Mouse (Mus musculus) CH12.LX (cell line): ENCODE measurements around the gene Plod3. TPM values are rescaled to one million over a fixed set of nuclear protein-coding genes. Genes with fewer than 3 reads are reported as not detected.
A peak's percentile ranks its signal among the peaks of the same experiment; 100 is the strongest.

Experiments
- DNase-seq: peaks from one replicate; pipeline ENCODE4 v3.0.0-alpha.2; 2013; ENCODE audit errors: extremely low read depth
- H3K27ac ChIP-seq: 2 replicates; pipeline ENCODE4 v1.5.1; 2012; ENCODE audit warnings: low read depth, mild to moderate bottlenecking, control low read depth, moderate library complexity; ENCODE audit not compliant: insufficient read depth
- H3K27me3 ChIP-seq: replicated peaks from 2 replicates; pipeline ENCODE3; 2012; ENCODE audit warnings: inconsistent platforms
- H3K36me3 ChIP-seq, 2 experiments: replicated peaks in 1 of 2; 2 replicates each; pipeline versions ENCODE3 to v1.6.1; 2012; ENCODE audit warnings: inconsistent platforms in 1 of 2, low read length in 1 of 2, mild to moderate bottlenecking in 1 of 2, mixed read lengths in 1 of 2, moderate library complexity in 1 of 2; ENCODE audit not compliant: control insufficient read depth in 1 of 2, insufficient read depth in 1 of 2
- H3K4me1 ChIP-seq, 2 experiments: 2 replicates each; pipeline ENCODE4 v1.6.1; 2012; ENCODE audit warnings: inconsistent platforms in 1 of 2, moderate library complexity in 1 of 2; ENCODE audit not compliant: insufficient read depth in 2 of 2, control insufficient read depth in 1 of 2
- H3K4me2 ChIP-seq: 2 replicates; pipeline ENCODE4 v1.6.1; 2012; ENCODE audit warnings: low read depth, mild to moderate bottlenecking, control low read depth; ENCODE audit not compliant: poor library complexity, insufficient read depth, severe bottlenecking
- H3K4me3 ChIP-seq, 3 experiments: fragments of 150-350 bp in 1 of 3; sonication (generic) in 1 of 3; replicated peaks in 1 of 3; 2 replicates each; pipeline versions ENCODE3 to v1.5.1; 2011 to 2012; ENCODE audit warnings: low read depth in 2 of 3, low read length in 2 of 3, mild to moderate bottlenecking in 2 of 3, moderate library complexity in 2 of 3, control low read depth in 1 of 3, improper control_type of control experiment in 1 of 3, inconsistent platforms in 1 of 3, mixed read lengths in 1 of 3; ENCODE audit not compliant: poor library complexity in 1 of 3
- H3K79me2 ChIP-seq: replicated peaks from 2 replicates; pipeline ENCODE4 v1.6.1; 2012; ENCODE audit warnings: mild to moderate bottlenecking, moderate library complexity; ENCODE audit not compliant: control insufficient read depth, poor library complexity, insufficient read depth, severe bottlenecking; ENCODE audit errors: extremely low read depth
- H3K9ac ChIP-seq: 2 replicates; pipeline ENCODE4 v1.6.1; 2012; ENCODE audit warnings: low read depth, mild to moderate bottlenecking, control low read depth, moderate library complexity; ENCODE audit not compliant: insufficient read depth
- H3K9me3 ChIP-seq: replicated peaks from 2 replicates; pipeline ENCODE3; 2012; ENCODE audit warnings: low read length, inconsistent platforms, mixed read lengths
- CHD1 ChIP-seq: IDR thresholded peaks from 2 replicates; pipeline ENCODE4 v1.6.1; 2012; ENCODE audit warnings: low read depth, low read length, improper control_type of control experiment, inconsistent platforms
- CTCF ChIP-seq, 2 experiments: IDR thresholded peaks in 1 of 2; conservative IDR thresholded peaks in 1 of 2; 2 replicates each; pipeline ENCODE4 v1.5.1; 2011 to 2012; ENCODE audit warnings: low read depth in 2 of 2, low read length in 2 of 2, improper control_type of control experiment in 1 of 2, inconsistent platforms in 1 of 2, mild to moderate bottlenecking in 1 of 2, moderate library complexity in 1 of 2
- E2F4 ChIP-seq: IDR thresholded peaks from 2 replicates; pipeline ENCODE4 v1.6.1; 2011; ENCODE audit warnings: low read depth, low read length, improper control_type of control experiment; ENCODE audit not compliant: insufficient replicate concordance
- ETS1 ChIP-seq: conservative IDR thresholded peaks from 2 replicates; pipeline ENCODE4 v1.6.1; 2012; ENCODE audit warnings: low read depth, mild to moderate bottlenecking, inconsistent platforms, low read length, improper control_type of control experiment, moderate library complexity
- HCFC1 ChIP-seq: IDR thresholded peaks from 2 replicates; pipeline ENCODE4 v1.6.1; 2012; ENCODE audit warnings: low read depth, mild to moderate bottlenecking, inconsistent platforms, low read length, improper control_type of control experiment
- IRF4 ChIP-seq: IDR thresholded peaks from 2 replicates; pipeline ENCODE4 v1.6.1; 2014; ENCODE audit warnings: low read depth, mild to moderate bottlenecking, inconsistent platforms, low read length, improper control_type of control experiment
- JUN ChIP-seq: IDR thresholded peaks from 2 replicates; pipeline ENCODE4 v1.6.1; 2011; ENCODE audit warnings: low read depth, mild to moderate bottlenecking, low read length, improper control_type of control experiment, moderate library complexity; ENCODE audit not compliant: insufficient read depth
- MAX ChIP-seq: IDR thresholded peaks from 2 replicates; pipeline ENCODE4 v1.6.1; 2011; ENCODE audit warnings: low read length, improper control_type of control experiment
- MAZ ChIP-seq: IDR thresholded peaks from 2 replicates; pipeline ENCODE4 v1.6.1; 2012; ENCODE audit warnings: low read depth, mild to moderate bottlenecking, inconsistent platforms, low read length, improper control_type of control experiment, moderate library complexity
- MXI1 ChIP-seq: IDR thresholded peaks from 2 replicates; pipeline ENCODE4 v1.6.1; 2011; ENCODE audit warnings: mild to moderate bottlenecking, low read depth, low read length, improper control_type of control experiment
- MYC ChIP-seq: IDR thresholded peaks from 2 replicates; pipeline ENCODE4 v1.6.1; 2011; ENCODE audit warnings: low read depth, mild to moderate bottlenecking, improper control_type of control experiment, low read length
- NELFE ChIP-seq: IDR thresholded peaks from 2 replicates; pipeline ENCODE4 v1.6.1; 2011; ENCODE audit warnings: low read depth, low read length, improper control_type of control experiment
- NRF1 ChIP-seq: IDR thresholded peaks from 2 replicates; pipeline ENCODE4 v1.6.1; 2014; ENCODE audit warnings: low read depth, mild to moderate bottlenecking, inconsistent platforms, low read length, improper control_type of control experiment, moderate library complexity
- PAX5 ChIP-seq: IDR thresholded peaks from 2 replicates; pipeline ENCODE4 v1.6.1; 2012; ENCODE audit warnings: low read length, inconsistent platforms, mixed read lengths
- POLR2A ChIP-seq: IDR thresholded peaks from 2 replicates; pipeline ENCODE4 v1.6.1; 2011; ENCODE audit warnings: low read depth, mild to moderate bottlenecking, improper control_type of control experiment, low read length
- RAD21 ChIP-seq: IDR thresholded peaks from 2 replicates; pipeline ENCODE4 v1.6.1; 2011; ENCODE audit warnings: low read depth, mild to moderate bottlenecking, low read length, improper control_type of control experiment, moderate library complexity
- SIN3A ChIP-seq: IDR thresholded peaks from 2 replicates; pipeline ENCODE4 v1.6.1; 2012; ENCODE audit warnings: low read length, improper control_type of control experiment, inconsistent platforms
- TBP ChIP-seq: conservative IDR thresholded peaks from 2 replicates; pipeline ENCODE4 v1.6.1; 2011; ENCODE audit warnings: low read depth, low read length, improper control_type of control experiment
- TCF12 ChIP-seq: IDR thresholded peaks from 2 replicates; pipeline ENCODE4 v1.6.1; 2014; ENCODE audit warnings: low read depth, mild to moderate bottlenecking, inconsistent platforms, low read length, improper control_type of control experiment
- UBTF ChIP-seq: IDR thresholded peaks from 2 replicates; pipeline ENCODE4 v1.6.1; 2012; ENCODE audit warnings: low read depth, mild to moderate bottlenecking, inconsistent platforms, low read length, improper control_type of control experiment, moderate library complexity
- USF2 ChIP-seq: conservative IDR thresholded peaks from 2 replicates; pipeline ENCODE4 v1.6.1; 2011; ENCODE audit warnings: low read depth, low read length, improper control_type of control experiment
- ZMIZ1 ChIP-seq: IDR thresholded peaks from 2 replicates; pipeline ENCODE4 v1.6.1; 2012; ENCODE audit warnings: low read depth, mild to moderate bottlenecking, inconsistent platforms, low read length, improper control_type of control experiment
- ZNF384 ChIP-seq: IDR thresholded peaks from 2 replicates; pipeline ENCODE4 v1.6.1; 2012; ENCODE audit warnings: low read depth, low read length, improper control_type of control experiment, inconsistent platforms
- dilution Hi-C: fragments of 300-500 bp; cut with MboI; formaldehyde crosslinking; loops from 2 replicates; pipeline ENCODE4 v1.14.3; 2020; ENCODE audit warnings: low sequenced_read_pairs; ENCODE audit not compliant: extremely low pct_unique_long_range_greater_than_20kb, extremely low pct_ligation_motif_present
- in situ Hi-C: fragments of 300-500 bp; cut with MboI; formaldehyde crosslinking; loops from 3 replicates; pipeline ENCODE4 v1.14.3; 2019; ENCODE audit warnings: low sequenced_read_pairs, low pct_ligation_motif_present, low pct_unique_long_range_greater_than_20kb, mixed read lengths
- polyA plus RNA-seq: library from polyadenylated mRNA; unstranded; fragments of >175 nt; gene quantifications from 2 replicates; pipeline ENCODE4 v1.2.1, GENCODE M21; 2012; ENCODE audit warnings: low read depth; ENCODE audit not compliant: insufficient read length
- total RNA-seq, 2 experiments: library from RNA; depleted of rRNA; stranded (reverse); fragments of 300-350 nt in 1 of 2; fragments of >200 nt in 1 of 2; gene quantifications; 2 replicates each; pipeline ENCODE4 v1.2.3; 2012 to 2014

The Plod3 gene
- total and polyA plus RNA-seq, 3 experiments, result 8.8 to 45.2 (median 23.6) TPM

DNA sequence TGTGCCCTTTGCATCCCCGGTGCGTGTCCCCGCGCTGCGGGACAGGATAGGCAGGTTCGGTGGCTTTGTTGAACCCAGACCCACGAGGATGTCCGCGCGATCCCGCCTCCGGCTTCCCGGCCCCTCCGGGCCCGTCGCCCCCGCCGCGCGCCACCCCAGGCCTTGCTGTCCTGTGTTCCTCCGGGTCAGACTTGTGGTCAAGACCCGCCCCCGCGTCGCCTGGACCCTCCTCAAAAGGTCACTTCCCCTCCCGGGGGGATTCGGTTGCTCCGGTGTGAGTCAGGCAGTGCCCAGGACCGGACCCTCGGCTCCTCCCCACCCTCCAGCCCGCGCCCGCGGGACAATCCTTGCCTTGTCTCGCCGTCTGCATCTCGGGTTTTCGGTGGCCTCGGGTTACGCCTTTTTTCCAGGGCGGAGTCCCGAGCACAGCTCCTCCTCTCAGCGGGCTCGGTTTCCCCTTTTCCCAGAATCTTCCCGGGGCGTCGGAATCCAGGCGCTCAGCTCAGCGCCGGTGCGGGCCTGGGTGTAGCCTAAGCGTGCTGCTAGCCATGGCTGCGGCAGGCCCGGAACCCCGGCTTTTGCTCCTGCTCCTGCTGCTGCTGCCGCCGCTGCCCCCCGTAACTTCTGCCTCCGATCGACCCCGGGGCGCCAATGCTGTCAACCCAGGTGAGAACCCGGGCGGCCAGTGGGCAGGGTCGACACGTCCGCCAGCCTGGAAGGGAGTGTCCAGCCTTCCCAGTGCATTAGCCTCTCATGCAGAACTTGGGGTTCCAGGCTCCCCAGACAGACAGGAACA, 517 bp downstream of the Plod3 start:
- Histone ChIP-seq H3K27ac (peak overlapping the region; percentile 20), H3K4me1 (peaks cover 5 to 19% of the 10 kb centered on the region in 2 experiments; a peak in 2 of 4 replicates), H3K27me3 (no peaks in the 10 kb centered on the region), H3K9me3 (no peaks in the 10 kb centered on the region), H3K4me3 (peak overlapping the region; percentile 80 to 88 (median 82)), H3K36me3 (peaks cover 41 to 67% of the 10 kb centered on the region in 2 experiments), H3K9ac (peak overlapping the region; percentile 93), H3K4me2 (peak overlapping the region; percentile 78), H3K79me2 (peaks cover 2% of the 10 kb centered on the region; the same call in 1 of the 2 replicates)
- no peak for TF ChIP-seq CTCF (conservative IDR thresholded peaks at IDR 0.05 in 1 of 2, IDR thresholded peaks at IDR 0.05 in 1 of 2; ENCODE audit: low read depth in 2 of 2, low read length in 2 of 2)
- TF ChIP-seq RAD21, result no peak
- TF ChIP-seq MYC, result 0 out of 2 replicates have a peak, but pooled peaks have one; percentile 2
- no peak for TF ChIP-seq UBTF
- TF ChIP-seq TBP, result no peak
- TF ChIP-seq MAZ, result no peak
- TF ChIP-seq JUN, result no peak
- TF ChIP-seq POLR2A, result peak; percentile 64; the same call in 1 of the 2 replicates
- 0 out of 2 replicates have a peak, but pooled peaks have one; percentile 36 for TF ChIP-seq ZMIZ1
- TF ChIP-seq CHD1, result no peak
- TF ChIP-seq HCFC1, result no peak
- peak; percentile 23; the same call in 1 of the 2 replicates for TF ChIP-seq NELFE
- dilution Hi-C loops, result no loop called here
- DNase-seq, result peak; percentile 55
- in situ Hi-C loops, result no loop called here

DNA sequence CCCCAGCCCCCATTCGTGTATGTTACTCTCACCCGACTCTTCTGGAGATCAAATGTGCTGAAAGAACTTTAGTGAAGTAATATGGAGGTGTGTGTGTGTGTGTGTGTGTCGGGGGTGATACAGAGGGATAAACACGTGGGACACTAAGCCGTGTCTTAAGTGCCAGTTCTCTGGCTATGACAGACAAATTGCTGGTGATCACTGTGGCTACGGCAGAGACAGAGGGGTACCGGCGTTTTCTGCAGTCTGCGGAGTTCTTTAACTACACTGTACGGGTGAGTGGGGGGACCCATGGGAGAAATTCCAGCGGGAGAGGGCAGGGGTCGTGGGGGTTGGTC, 1.1 kb downstream of the Plod3 start, which contains the start of gene Znhit1:
Znhit1 (minus strand) TSS at position 88 of the 338 bp plus-strand sequence.
- Histone ChIP-seq H3K79me2 (peaks cover 2% of the 10 kb centered on the region; the same call in 1 of the 2 replicates), H3K9me3 (no peaks in the 10 kb centered on the region), H3K4me1 (peaks cover 5 to 19% of the 10 kb centered on the region in 2 experiments; a peak in 2 of 4 replicates), H3K9ac (peak within 1 kb of the TSS; percentile 93), H3K27ac (peak within 1 kb of the TSS; percentile 20), H3K4me2 (peak within 1 kb of the TSS; percentile 78), H3K4me3 (peak within 1 kb of the TSS; percentile 80 to 88 (median 82)), H3K27me3 (no peaks in the 10 kb centered on the region), H3K36me3 (peaks cover 40 to 67% of the 10 kb centered on the region in 2 experiments)
- dilution Hi-C loops (no loop called here), in situ Hi-C loops (no loop called here)
- DNase-seq, result peak; percentile 10
- no peak for TF ChIP-seq ETS1
- no peak for TF ChIP-seq MAZ
- TF ChIP-seq IRF4, result no peak
- no peak for TF ChIP-seq TBP
- no peak for TF ChIP-seq MXI1
- TF ChIP-seq SIN3A, result no peak
- TF ChIP-seq NELFE, result no peak
- TF ChIP-seq TCF12, result no peak
- TF ChIP-seq HCFC1, result no peak
- TF ChIP-seq USF2, result no peak
- no peak for TF ChIP-seq MYC
- TF ChIP-seq E2F4, result no peak
- no peak for TF ChIP-seq MAX
- TF ChIP-seq NRF1, result no peak
- TF ChIP-seq ZNF384, result no peak
- TF ChIP-seq CHD1, result no peak
- TF ChIP-seq UBTF, result no peak
- no peak for TF ChIP-seq PAX5
